Mouse (Mus musculus) lung, postnatal 0 days (tissue): Measurements from ENCODE around the gene Lcn12. TPM values are rescaled to one million over a fixed set of nuclear protein-coding genes. Genes with fewer than 3 reads are reported as not detected.
A peak's percentile ranks its signal among the peaks of the same experiment; 100 is the strongest.

Source experiments
- ATAC-seq: fragments of 200-750 bp; cut with Nextera tagmentation; 2 replicates; pipeline ENCODE4 v1.8.0; 2017; ENCODE audit warnings: moderate library complexity
- DNase-seq: peaks from one replicate; pipeline ENCODE4 v3.0.0-alpha.2; 2016; ENCODE audit warnings: low spot score
- H3K27ac ChIP-seq: fragments of 300-500 bp; sonication (generic); 2 replicates; pipeline ENCODE4 v1.5.1; 2014; ENCODE audit warnings: antibody characterized with exemption, mild to moderate bottlenecking, low read length, mixed read lengths
- H3K27me3 ChIP-seq: fragments of 300-500 bp; sonication (generic); replicated peaks from 2 replicates; pipeline ENCODE4 v1.6.1; 2014; ENCODE audit warnings: low read length, mixed read lengths; ENCODE audit not compliant: insufficient read depth
- H3K36me3 ChIP-seq: fragments of 300-500 bp; sonication (generic); 2 replicates; pipeline ENCODE4 v1.6.1; 2014; ENCODE audit warnings: low read length, mixed read lengths; ENCODE audit not compliant: insufficient read depth
- H3K4me1 ChIP-seq: fragments of 300-500 bp; sonication (generic); 2 replicates; pipeline ENCODE4 v1.6.1; 2014; ENCODE audit warnings: antibody characterized with exemption, low read depth, low read length, mixed read lengths; ENCODE audit not compliant: insufficient read depth
- H3K4me2 ChIP-seq: fragments of 300-500 bp; sonication (generic); replicated peaks from 2 replicates; pipeline ENCODE4 v1.6.1; 2014; ENCODE audit warnings: low read depth, mild to moderate bottlenecking, low read length, moderate library complexity, mixed read lengths
- H3K4me3 ChIP-seq: fragments of 300-500 bp; sonication (generic); 2 replicates; pipeline ENCODE4 v1.5.1; 2014; ENCODE audit warnings: low read depth, low read length
- H3K9ac ChIP-seq: fragments of 300-500 bp; sonication (generic); replicated peaks from 2 replicates; pipeline ENCODE4 v1.6.1; 2014; ENCODE audit warnings: low read depth, mild to moderate bottlenecking
- H3K9me3 ChIP-seq: fragments of 300-500 bp; sonication (generic); 2 replicates; pipeline ENCODE4 v1.6.1; 2016; ENCODE audit warnings: low read length, mixed read lengths
- CTCF ChIP-seq: IDR thresholded peaks from 2 replicates; pipeline ENCODE4 v1.5.1; 2016; ENCODE audit warnings: antibody characterized with exemption, mild to moderate bottlenecking
- EP300 ChIP-seq: IDR thresholded peaks from 2 replicates; pipeline ENCODE4 v1.6.1; 2016; ENCODE audit warnings: antibody characterized with exemption, mild to moderate bottlenecking, control low read depth
- WGBS: fragments of 180-500 bp; shearing (Covaris S2); extraction: QIAGEN DNeasy Blood & Tissue Kit; methylation state at CpG from one replicate; pipeline ENCODE4 v1.1.7; 2014; 5-methylcytosine and 5-hydroxymethylcytosine counted together
- polyA plus RNA-seq: library from polyadenylated mRNA; unstranded; fragments of >200 nt; fragmentation: Nextera tagmentation; extraction: Ambion mirVana; gene quantifications from 2 replicates; pipeline ENCODE4 v1.2.1, GENCODE M21; 2015

Lcn12 gene
- polyA plus RNA-seq, 1 experiment from 2014 or later, result not detected

DNA sequence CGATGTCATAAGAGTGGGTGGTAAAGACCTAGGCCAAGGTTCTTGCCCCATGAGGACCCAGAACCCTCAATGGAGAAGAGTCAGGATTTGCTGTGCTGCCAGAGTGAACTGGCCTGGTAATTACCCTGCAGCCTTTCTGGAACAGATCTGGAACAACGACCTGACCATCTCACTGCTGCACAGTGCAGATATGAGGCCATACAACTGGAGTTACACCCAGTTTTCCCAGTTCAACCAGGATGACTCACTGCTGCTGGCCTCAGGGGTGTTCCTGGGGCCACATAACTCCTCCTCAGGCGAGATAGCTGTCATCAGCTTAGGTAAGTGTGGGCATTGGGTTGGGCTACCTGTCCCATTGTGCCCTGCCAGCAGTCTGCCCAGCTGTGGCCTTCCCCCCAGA, 9.0 kb upstream of the Lcn12 start:
- no peak for TF ChIP-seq EP300
- no peak for TF ChIP-seq CTCF
- peaks cover 12% of the 10 kb centered on the region; the same call in 1 of the 2 replicates for H3K4me1 ChIP-seq
- no peaks in the 10 kb centered on the region for H3K9me3 ChIP-seq
- no peak overlapping the region for H3K4me3 ChIP-seq
- H3K27ac ChIP-seq, result no peak overlapping the region
- no peak overlapping the region for H3K9ac ChIP-seq
- no peak for ATAC-seq
- 87% methylated on average over 3 of the region's 3 CpGs for WGBS
- H3K27me3 ChIP-seq, result no peaks in the 10 kb centered on the region
- H3K36me3 ChIP-seq, result no peaks in the 10 kb centered on the region
- H3K4me2 ChIP-seq, result no peak overlapping the region
- no peak for DNase-seq

DNA sequence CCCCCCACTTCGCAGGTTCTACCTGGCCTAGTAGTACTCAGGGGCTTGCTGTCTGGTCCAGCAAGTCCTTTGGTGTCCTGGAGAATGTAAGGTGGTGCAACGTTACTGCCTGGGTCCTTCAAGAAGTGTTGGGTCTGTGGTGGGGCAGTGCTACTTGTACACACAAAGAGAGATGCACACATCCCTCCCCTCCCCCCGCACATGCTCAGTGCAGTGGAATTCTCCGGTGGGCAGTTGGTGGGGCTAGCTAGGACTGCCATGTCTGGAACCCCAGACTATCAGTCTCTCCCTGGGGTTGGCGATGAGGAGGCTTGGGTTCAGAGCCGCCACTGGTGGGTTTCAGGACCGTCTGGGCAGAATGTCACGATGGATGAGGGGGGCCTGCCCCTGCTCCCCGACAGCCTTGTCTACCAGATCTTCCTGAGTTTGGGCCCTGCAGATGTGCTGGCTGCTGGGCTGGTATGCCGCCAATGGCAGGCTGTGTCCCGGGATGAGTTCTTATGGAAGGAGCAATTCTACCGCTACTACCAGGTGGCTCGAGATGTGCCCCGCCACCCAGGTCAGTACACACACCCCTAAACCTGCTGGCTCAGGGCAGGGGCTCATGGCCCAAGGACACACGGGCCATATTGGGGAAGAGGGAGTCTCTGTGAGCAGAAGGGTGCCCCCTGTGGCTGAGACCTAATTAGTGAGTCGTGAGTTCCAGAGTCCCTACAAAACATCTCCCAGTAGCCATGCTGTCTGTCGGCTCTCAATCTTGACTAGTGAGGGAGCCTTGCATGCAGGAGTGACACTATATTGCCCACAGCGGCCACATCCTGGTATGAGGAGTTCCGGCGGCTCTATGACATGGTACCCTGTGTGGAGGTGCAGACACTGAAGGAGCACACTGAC, 8.1 kb upstream of the Lcn12 start, which contains the start of gene C8g:
C8g (minus strand) TSS at position 127 of the 894 bp plus-strand sequence.
- 70% methylated on average over 20 of the region's 20 CpGs for WGBS

DNA sequence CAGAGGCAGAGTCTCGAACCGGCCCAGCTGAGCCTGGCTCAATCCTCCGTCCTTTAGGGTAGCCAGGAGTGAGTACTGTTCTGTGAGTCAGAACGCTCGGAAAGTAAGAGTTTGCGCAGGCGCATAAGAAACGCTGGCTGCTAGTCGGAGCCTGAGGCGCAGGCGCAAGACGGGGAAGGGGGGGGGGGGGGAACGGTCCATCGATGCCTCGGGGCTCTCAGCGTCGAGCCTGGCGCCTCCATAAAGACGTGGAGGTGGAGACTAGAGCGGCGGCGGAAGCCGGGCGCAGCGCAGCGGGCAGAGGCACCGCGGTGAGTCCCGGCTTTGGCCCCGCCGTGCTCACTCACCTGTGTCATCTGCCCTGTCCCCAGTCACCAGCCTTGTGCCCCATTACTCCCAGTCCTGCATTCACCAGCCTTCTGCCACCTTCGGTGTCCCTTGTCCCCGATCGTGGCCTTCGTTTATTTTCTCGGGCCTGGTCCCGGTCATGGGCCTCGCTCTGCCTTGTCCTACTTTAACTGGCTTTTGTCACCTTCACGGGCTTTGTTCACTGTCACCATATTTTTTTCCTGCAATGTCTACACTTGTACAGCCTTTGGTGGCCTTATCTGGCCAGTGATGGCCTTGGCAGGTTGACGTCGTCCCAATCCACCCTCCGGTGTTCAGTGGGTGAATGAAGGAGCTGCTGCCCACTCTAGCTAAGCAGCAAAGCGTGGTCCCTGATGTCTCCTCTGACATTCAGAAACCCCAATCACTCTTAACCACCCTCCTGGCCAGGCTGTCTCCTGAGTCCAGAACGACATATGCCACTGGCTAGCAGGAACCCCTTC, 7.1 kb upstream of the Lcn12 start, which contains the start of gene Fbxw5:
Fbxw5 (plus strand) TSS at position 175 of the 830 bp plus-strand sequence.
- peak within 1 kb of the TSS; percentile 85 for H3K4me2 ChIP-seq
- H3K9me3 ChIP-seq, result no peaks in the 10 kb centered on the region
- peaks cover 12% of the 10 kb centered on the region; the same call in 1 of the 2 replicates for H3K4me1 ChIP-seq
- no peak; the same call in 1 of the 2 replicates for TF ChIP-seq CTCF
- TF ChIP-seq EP300, result no peak
- peak within 1 kb of the TSS; percentile 98 for H3K9ac ChIP-seq
- WGBS, result under 1% methylated on average over 24 of the region's 44 CpGs
- ATAC-seq, result peak; percentile 93
- H3K4me3 ChIP-seq, result peak within 1 kb of the TSS; percentile 80
- H3K36me3 ChIP-seq, result no peaks in the 10 kb centered on the region
- peak; percentile 98 for DNase-seq
- no peaks in the 10 kb centered on the region for H3K27me3 ChIP-seq
- H3K27ac ChIP-seq, result peak within 1 kb of the TSS; percentile 70

More for the DNA sequence above, 8.1 kb upstream of the Lcn12 start, which contains the start of gene C8g:
- no peaks in the 10 kb centered on the region for H3K36me3 ChIP-seq
- peak within 1 kb of the TSS; percentile 70 for H3K27ac ChIP-seq
- H3K27me3 ChIP-seq, result no peaks in the 10 kb centered on the region
- H3K4me1 ChIP-seq, result peaks cover 12% of the 10 kb centered on the region; the same call in 1 of the 2 replicates
- peak within 1 kb of the TSS; percentile 85 for H3K4me2 ChIP-seq
- peak within 1 kb of the TSS; percentile 98 for H3K9ac ChIP-seq
- ATAC-seq (no peak), DNase-seq (no peak)
- H3K9me3 ChIP-seq, result no peaks in the 10 kb centered on the region
- TF ChIP-seq CTCF, result no peak
- TF ChIP-seq EP300, result no peak
- peak within 1 kb of the TSS; percentile 80 for H3K4me3 ChIP-seq

DNA sequence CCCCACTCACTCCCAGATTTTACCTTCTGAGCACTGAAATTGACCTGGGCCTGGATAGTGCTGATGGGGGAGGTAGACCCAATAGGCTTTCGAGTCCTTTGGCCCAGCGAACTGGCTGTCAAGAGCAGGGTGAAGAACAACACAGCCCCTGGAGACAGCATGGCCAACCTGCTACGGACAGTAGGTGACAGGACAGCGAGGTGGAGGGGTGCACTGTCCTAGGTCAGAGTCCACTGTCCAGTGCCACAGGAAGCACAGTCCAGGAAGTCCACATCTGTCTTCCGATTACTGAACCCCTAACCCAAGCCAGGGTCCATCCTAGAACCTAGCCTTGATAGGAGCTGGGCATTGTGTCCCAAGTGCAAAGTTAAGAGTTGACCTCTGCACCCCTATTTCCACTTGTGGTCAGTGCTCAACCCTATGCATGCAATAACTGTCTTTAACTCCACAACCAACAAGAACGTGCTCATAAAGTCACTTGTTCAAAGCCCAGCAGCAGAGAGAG, 6.4 kb upstream of the Lcn12 start:
- Histone ChIP-seq H3K36me3 (no peaks in the 10 kb centered on the region), H3K4me1 (peaks cover 12% of the 10 kb centered on the region; the same call in 1 of the 2 replicates), H3K4me3 (peak overlapping the region; percentile 80), H3K9ac (peak overlapping the region; percentile 29; the same call in 1 of the 2 replicates), H3K27ac (0 out of 2 replicates have a peak overlapping the region, but pooled peaks have one; percentile 43), H3K27me3 (no peaks in the 10 kb centered on the region), H3K9me3 (no peaks in the 10 kb centered on the region), H3K4me2 (peak overlapping the region; percentile 57)
- TF ChIP-seq CTCF (no peak), EP300 (no peak)
- 63% methylated on average over 6 of the region's 6 CpGs for WGBS
- no peak for ATAC-seq
- no peak for DNase-seq

DNA sequence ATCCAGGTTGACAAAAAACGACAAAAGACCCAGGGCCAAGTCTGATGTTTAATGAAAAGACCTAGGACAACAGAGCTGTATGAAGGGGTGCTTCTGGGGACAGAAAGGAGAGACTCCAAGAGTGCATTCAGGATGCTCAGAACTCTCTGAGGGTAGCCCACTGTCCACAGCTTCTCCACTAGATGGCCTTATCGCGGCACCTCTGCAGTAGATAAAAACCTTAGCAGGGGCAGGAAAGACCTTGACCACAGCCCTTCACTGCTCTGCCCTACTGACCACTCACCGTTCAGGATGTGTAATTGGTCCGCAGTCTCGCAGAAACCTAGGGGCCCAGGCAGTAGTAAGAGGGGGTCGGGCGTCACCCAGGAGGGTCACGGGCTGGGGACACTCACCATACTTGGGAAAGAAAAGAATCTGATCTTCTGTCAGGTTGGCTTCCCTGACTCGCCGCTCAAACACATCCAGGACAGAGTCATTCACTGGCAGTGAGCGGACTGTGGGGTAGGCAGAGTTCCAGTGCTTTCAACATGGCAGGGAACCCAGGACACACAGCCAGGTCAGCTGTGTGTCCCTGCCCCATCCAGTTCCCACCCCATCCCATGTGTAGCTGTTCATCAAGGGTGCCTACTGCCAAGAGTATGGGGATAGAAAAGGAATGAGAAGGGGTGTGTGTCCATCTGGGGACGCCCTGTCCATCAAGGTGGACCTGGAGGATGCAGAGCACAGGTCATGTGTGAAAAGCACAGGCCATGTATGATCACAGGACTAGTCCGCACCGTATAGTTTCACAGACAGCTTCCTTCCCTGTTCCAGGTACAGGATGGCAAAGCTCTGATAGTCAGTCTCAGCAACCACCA, 5.1 kb upstream of the Lcn12 start:
- Histone ChIP-seq H3K36me3 (no peaks in the 10 kb centered on the region), H3K9me3 (no peaks in the 10 kb centered on the region), H3K4me3 (no peak overlapping the region), H3K27ac (no peak overlapping the region), H3K27me3 (no peaks in the 10 kb centered on the region), H3K9ac (no peak overlapping the region), H3K4me1 (peaks cover 12% of the 10 kb centered on the region; the same call in 1 of the 2 replicates), H3K4me2 (no peak overlapping the region)
- DNase-seq (no peak), ATAC-seq (no peak)
- 60% methylated on average over 15 of the region's 15 CpGs for WGBS
- TF ChIP-seq EP300, result no peak
- no peak for TF ChIP-seq CTCF
